Mouse (Mus musculus) erythroid progenitor cell, adult 5-6 weeks (primary cell): ENCODE data around the gene Ppp1r2. TPM values are rescaled to one million over a fixed set of nuclear protein-coding genes. Genes with fewer than 3 reads are reported as not detected.

Source experiments
- ATAC-seq: replicated peaks from 2 replicates; pipeline ENCODE4 v1.8.0; 2016; ENCODE audit warnings: moderate number of reproducible peaks, mild to moderate bottlenecking, moderate TSS enrichment, inconsistent platforms; ENCODE audit not compliant: poor library complexity, low FRiP score, severe bottlenecking
- total RNA-seq, 2 experiments: library from RNA; stranded (forward) in 1 of 2; stranded (reverse) in 1 of 2; fragments of 150-400 nt in 1 of 2; fragments of 186-747, 209-891 nt in 1 of 2; gene quantifications; 2 replicates each; pipeline versions ENCODE4 v1.2.3 to v1.2.4; 2015 to 2017; ENCODE audit warnings: low replicate concordance in 2 of 2

Gene Ppp1r2
- total RNA-seq, 2 experiments from 2014 or later, result 24.1 to 51.1 TPM

DNA sequence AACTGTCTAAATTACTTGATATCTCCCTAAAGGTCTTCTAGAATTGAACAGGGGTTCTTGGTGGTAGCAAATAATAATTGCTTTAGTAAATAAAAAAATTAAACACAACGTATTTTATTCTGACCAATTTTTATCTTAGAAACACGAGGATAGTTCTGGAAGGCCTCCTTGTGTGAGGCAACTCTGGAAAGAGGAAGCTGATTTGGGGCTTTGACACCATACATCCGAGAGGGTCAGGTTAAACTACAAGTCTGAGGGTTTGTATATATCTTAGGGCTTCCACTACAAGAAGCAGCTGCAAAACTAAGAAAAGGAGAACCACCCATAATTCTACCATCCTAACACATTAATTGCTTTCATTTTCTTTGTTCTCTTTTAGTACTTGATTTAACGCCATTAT lies 18.7 kb upstream of the Ppp1r2 start:
- ATAC-seq, result no peak

DNA sequence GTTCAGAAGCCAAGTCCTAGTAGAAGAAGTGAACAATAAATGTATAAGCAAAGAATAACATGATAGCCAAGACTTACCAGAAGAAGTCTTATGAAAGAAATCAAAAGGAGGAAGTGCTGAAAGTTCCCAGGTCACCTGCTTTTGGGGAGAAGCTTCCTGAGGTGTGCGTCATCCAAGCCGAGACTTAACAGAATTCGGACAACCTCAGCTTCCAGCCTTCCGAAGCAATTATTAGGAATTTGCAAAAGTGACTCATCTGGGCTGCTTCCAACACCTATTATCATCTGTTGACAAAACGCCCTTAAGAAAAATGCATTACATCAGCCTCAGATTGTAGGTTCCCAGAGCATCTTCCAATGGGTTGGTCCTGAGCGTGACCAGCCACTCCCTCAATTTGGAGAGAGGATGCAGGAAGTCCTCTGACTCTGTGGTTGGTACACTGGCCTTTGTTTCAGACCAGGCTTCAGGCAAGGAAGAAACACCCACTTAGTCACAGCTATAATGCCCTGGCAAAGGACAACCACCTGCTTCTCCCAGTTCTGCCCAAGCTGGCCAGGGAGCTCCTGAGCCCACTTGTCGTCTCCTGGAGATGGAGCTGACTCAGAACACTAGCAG lies 15.8 kb upstream of the Ppp1r2 start:
- no peak for ATAC-seq

DNA sequence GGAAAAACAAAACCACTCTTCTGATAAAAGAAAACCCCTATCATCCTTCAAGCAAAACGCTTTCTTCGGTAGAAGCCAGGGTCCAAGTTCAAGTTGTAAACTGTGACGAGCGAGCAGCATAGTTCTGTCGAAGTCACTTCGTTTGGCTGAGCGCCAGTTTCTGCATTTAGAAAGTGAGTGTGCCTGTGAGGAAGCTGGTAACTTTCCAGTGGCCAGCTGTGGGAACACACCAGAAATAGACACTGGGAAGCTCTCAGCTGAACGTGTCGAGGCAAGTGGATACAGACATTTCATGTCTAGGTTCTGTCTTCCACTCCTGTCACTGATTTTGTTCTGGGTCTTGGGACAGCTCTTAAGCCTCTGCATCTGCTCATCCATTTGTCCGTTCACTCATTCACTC lies 15.2 kb upstream of the Ppp1r2 start:
- ATAC-seq, result no peak

DNA sequence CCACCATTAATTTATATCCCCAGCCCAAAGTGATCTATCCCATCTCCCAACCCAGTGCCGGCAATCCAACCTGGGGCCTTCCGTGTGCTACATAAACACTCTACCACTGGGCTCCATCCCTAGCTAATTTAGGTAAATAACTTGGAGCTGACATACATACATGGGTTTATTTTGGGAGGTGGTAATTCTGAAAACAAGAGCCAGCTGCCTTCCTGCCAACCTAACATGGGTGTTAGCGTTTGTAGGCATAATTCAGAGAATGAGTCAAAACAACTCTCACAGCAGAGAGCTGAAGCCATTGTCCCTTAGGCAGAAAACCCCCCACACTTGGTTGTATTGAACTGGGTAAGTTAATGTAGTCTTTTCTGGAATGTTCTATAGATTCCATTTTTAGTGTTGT lies 12.6 kb upstream of the Ppp1r2 start:
- no peak for ATAC-seq

DNA sequence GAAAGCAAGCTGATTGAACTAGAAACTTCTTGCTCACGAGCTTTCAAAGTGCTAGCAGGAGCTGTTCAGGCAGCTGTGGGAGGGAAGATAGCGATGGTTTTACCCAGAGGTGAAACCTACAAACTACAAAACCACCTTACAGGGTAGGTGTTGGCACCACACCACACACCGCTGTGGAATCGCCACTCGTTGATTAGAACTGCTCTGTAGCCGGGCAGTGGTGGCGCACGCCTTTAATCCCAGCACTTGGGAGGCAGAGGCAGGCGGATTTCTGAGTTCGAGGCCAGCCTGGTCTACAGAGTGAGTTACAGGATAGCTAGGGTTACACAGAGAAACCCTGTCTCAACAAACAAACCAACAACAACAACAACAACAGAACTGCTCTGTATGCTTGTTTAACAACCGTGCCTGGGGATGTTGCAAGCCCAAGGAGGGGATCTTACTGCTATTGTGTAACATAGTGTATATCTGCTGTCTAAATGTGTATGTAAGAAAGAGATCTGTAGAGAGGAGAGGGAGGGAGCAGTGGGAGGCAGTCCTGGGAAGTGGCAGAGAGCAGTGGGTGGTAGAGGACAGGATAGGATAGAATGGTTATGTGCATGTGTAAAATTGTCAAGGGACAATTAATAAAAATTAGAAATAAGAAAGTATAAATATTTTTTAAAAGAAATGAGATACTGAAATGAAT lies 11.9 kb upstream of the Ppp1r2 start:
- no peak for ATAC-seq

DNA sequence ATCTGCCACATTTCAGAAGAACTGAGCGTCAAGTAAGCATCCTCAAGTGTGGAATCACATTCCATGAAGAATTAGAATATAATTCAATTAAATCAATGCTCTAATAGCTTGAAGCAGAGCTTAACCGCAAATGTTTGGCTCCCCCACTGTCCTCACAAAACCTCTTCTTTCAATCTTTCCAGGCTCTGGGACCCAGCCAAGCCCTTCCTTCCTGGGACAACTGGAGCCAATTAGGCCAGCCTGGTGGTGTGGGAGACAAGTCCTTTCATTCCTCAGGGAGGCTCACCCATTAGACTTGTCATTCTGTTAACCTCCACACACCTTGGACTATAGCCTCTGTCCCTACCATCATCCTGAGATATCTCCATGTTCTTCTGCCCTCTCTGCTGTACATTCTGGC lies 6.9 kb upstream of the Ppp1r2 start:
- no peak for ATAC-seq

DNA sequence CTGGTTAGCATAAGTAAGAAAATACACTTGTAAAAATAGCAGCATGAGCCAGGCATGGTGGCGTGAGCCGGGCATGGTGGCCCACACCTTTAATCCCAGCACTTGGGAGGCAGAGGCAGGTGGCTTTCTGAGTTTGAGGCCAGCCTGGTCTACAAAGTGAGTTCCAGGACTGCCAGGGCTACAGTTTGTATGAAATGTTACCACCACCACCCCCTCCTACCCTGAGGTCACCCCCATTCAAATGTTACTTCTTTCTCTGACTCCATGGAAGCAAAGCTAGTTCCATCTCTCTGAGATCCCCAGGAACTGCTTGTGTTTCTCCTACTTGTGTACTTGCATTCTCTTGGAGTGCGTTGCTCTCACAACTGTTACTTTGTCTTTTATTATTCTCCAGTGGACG lies 5.1 kb upstream of the Ppp1r2 start:
- ATAC-seq, result no peak

DNA sequence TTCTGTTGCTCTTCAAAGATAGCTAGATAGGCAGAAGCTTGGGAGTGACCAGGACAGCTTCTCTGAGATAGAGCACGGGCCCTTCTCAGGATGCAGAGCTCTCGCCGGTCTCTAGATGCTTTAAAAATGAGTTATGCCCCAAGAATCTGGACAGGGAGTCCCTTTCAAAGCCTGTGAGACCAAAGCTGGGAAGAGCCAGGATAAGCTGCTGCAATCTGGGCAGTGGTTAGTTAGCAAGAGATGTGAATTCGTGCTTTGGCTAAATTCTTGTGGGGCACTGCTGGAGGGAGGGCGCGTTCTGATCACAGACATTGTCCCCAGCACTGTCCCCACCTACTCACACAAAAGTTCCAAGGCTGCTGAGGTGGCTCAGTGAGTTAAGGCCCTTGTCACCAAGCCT lies 3.5 kb upstream of the Ppp1r2 start:
- no peak for ATAC-seq

DNA sequence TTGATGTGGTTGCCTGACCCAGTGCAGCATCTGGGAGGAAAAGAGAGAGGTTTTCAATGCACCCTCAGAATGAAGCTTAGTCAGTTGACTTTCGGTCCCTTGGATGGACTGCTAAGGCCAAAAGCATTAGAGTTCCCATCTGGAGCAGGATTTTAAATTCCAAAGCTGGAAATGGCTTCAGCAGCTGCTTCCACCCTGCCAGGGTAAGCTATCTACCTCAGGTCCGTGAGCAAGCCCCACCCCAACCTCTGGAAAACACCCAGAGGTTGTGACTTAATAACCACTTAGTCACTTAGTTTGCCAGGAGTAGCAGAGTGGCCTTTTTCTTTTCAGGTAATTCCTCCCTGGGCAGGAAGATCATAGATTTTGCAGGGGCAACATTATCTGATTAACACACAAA lies 3.0 kb upstream of the Ppp1r2 start:
- ATAC-seq, result no peak

DNA sequence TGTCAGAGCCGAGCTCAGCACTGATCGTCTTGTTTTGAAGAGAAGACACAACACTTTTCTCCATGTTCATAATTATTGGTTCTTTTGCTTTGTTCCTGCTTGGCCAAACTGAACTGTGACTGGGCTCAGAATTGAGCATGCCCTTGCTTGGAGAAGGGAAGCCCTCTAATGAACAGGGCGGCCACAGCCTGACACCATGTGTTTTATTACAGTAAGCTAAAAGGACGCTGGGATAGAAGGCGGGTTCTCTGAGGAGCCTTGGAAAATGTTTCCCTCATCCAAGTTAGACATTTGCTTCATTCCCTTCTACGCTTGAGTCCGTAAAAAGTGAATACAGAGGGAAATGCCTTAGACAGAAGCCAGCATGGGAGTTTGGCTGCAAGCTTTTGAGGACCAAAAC lies 1.9 kb upstream of the Ppp1r2 start:
- ATAC-seq, result no peak

DNA sequence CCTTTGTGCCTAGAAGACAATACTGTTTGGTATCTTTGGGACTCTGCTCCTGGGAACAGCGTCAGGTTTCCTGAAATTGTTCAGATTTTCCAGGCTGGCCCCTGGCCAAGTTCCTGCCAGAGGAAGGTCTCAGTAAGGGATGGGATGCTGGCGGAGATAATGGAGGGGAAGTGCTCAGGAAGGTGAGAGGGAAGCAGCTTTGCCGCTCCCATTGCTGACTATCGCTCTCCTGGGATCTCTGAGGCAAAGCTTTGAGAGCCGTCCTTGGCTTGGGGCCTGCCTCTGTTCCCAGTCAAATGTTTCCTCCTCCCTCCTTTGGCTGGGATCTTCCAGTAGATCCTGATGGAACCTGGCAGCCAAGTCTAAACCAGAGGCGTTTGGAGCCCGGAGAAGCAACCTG lies 1.5 kb upstream of the Ppp1r2 start:
- ATAC-seq, result no peak

DNA sequence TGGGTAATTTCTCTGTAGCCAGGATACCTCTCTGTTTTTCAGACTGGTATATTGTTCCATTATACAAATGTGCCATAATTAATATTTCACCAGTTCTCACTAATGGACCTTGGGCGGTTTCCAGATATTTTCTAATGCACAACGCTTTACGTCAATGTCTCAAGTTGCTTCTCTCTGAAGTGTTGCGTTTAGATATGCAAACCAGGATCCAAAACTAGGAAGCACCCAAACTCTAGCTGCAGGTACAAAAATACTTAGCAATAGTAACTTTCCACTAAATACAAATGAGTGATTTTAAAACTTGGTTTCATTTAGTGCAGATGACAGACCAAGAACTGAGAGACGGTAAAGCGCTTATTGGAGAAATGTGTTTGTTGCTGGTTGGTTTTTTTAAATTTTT lies 993 bp downstream of the Ppp1r2 start:
- 0 out of 2 replicates have a peak, but pooled peaks have one; percentile 26 for ATAC-seq

DNA sequence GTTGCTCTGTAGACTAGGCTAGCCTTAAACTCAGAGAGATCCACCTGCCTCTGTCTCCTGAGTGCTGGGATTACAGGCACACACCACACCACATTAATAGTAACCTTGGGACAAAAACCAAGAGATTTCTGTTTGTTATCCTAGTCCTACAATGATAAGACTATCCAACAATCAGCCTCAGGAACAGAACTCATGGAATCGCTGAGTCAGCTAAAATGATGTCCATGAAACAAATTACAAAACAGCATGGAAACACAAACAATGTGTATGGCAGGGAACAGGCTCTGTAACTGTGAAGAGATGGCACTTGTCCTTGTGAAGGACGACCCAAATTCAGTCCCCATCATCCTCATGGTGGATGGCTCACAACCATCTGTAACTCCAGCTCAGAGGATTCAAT lies 8.4 kb downstream of the Ppp1r2 start:
- no peak for ATAC-seq

DNA sequence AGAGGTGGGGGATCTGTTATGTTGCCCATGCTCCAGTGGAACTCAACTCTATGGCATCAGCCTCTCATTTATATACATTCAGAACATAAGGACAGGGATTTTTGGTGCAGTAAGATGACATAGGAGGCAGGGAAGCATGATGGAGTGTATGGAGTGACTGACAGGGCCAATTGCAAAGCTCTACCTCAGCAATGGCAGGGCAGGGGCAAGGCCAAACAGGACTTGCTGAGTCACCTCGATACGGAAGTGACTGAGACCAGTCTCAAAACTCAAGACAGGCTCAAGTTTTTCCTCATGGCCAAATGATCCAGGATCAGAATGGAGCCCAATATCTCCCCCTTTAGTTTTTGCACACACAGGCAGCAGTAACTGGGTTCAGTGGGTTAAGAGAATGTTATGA lies 18.9 kb downstream of the Ppp1r2 start:
- no peak for ATAC-seq

DNA sequence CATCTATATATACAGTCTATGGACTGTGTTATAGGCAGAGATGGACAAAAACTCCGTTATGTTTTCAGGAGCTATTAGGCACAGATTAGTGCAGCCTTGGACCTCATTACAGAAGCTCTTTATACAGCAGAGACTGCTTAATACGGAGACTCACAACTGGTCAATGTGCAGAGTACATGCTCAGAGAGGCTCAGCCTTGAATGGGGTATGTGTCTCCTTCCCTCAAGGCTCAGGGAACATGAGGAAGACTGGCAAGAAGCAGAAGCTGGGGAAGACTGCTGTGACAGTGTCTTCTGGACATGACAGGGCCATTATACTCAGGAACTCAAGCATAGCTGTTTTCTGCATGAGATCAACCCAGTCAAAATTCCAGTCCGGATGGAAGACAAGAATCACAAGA lies 19.4 kb downstream of the Ppp1r2 start:
- no peak for ATAC-seq

DNA sequence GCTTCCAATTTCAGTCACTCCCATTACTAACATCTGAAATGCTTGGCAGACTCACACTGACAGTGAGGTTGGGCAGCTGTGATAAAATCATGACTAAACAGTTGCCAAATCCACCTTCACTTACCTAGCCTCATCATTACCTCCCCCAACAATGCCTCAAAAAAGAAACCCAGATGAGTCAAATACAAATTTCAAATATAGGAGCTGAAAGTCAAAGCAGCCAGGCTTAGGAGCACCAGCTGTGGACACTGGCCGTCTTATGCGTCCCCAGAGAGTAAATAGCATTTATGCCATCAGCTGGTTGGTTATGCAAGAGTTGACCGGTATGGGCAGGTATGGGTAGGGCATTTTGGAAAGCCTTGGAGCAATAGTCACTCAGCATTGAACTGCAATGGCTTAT lies 25.7 kb downstream of the Ppp1r2 start:
- ATAC-seq, result no peak

DNA sequence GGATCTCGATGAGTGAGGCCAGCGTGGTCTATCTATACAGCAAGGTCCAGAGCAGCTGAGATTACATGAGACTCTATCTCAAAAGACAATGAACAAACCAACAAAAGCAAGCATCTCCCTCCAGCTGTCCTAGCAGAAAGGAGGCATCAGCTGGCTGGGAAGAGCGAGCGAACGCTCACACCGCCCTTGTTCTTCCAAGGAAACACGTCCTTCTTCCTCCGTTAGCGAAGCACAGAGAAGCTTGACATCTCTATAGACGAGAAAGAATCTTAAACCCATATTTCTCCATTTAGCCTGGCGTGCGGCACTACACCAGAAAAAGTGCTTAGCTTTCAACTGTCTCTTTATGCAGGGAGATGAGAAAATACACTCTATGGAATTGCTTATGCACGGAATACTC lies 26.4 kb downstream of the Ppp1r2 start:
- no peak for ATAC-seq

DNA sequence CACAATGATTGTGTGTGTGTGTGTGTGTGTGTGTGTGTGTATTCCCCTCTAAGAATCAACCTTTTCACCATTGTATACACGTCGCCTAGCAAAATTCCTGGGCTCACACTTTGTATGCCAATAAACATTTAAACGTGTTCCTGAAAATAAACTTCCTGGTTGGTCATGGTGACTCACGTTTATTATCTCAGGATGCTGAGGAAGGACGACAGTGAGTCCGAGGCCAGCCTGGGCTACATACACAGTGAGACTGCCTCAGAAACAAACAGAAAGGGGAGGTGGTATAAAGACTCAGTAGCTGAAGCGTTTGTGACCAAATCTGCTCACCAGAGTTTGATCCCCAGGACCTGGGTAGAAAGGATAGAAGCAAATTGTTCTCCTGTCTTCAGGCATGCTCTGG lies 27.6 kb downstream of the Ppp1r2 start:
- ATAC-seq, result no peak

DNA sequence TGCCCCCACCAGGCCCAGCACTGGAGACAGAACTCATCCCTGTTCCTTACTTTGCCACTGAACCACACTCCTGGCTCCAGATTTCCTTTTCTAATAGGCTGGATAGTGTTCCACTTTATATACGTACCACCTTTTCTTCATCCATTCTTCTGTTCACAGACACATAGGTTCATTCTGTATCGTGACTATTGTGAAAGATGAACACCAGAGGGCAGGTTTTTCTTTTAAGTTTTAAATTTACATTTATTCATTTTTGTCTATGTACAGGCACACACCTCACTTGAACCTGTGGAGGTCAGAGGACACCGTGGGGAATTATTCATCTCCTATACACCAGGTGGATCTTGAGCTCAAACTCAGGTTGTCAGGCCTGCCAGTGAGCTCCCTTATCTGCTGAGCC lies 31.0 kb downstream of the Ppp1r2 start:
- no peak for ATAC-seq

DNA sequence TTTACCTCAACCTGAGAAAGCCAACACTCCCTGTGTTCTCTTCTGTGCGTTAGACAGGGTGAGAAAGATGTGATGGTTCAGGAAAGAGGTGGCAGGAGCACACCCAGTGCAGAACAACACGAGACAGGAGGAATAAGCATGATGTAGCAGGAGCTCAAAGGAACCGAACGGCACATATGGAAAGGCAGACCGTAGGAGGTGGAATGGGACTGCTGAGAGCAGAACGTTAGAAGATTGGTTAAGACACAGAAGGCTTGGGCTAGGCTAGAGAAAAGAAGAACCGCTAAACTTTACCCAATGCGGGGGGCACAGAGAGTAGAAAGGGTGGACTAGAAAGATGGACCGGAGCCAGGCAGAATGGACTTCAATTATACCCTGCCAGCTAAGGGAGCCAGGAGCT lies 33.6 kb downstream of the Ppp1r2 start:
- ATAC-seq, result no peak

DNA sequence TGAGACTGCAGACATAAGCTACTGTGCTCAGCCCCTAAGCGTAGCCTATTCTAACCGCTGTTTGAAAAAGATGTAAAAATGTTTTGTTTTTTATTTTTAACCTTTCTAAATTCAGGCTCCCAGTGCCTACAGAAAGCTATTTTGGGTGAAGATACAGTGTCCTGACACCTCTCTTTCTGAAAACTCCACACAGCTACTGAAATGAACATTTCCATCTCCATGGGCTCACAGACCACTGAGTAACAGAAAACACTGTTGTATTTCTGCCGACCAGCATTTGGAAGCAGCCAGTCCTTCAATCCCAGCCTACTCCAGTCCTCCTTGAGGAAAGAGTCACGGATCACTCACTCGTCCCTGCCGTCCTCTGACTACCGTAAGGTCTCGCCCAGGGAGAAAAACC lies 34.5 kb downstream of the Ppp1r2 start:
- ATAC-seq, result no peak

DNA sequence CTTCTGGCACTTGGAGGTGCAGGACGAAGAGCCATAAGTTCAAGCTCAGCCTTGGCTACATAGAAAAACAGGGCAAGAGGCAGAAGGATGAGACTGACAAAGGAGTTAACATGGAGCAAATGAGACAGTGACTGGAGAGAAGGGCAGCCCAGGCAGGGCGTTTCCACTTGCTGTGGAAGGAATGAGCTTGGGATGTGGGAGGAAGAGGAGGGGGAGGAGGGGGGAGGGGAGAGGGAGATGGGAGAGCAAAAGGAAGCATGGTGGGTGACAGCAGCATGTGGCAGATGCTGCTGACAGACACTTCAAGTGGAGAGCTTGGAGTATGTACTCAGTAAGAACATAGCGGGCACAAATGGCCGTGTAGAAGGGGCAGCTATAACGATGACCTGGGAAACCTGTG lies 36.8 kb downstream of the Ppp1r2 start:
- ATAC-seq, result no peak
